Mouse (Mus musculus): ENCODE results near the gene Cdsn.

GRCm38 (mm10) chr17:35556812-35557211, 4.9 kb downstream of the Cdsn start:
- TF ChIP-seq CTCF (IDR thresholded peaks at IDR 0.05; ENCODE audit: insufficient read depth, low read length) (peak; percentile 87), POLR2A (IDR thresholded peaks at IDR 0.05; ENCODE audit: borderline replicate concordance, extremely low read depth, low read depth, low read length) (no peak)

Measured in lung, adult 2 months (tissue).